Mouse (Mus musculus) CD4-positive helper T cell, adult 2 months (primary cell): ENCODE results near the gene Tnfrsf1b.
"Not testable (repeated sequence)": the region's sequence is repeated elsewhere in the genome, so short reads cannot be mapped to it uniquely, and the experiment has no call there.

Source experiments
- DNase-seq: peaks from one replicate; pipeline ENCODE4 v3.0.0-alpha.2; 2012; ENCODE audit warnings: low read depth, missing footprints, low spot score

The Tnfrsf1b gene

GRCm38 (mm10) chr4:145192686-145193085, 54.0 kb downstream of the Tnfrsf1b start:
- no peak for DNase-seq

DNA sequence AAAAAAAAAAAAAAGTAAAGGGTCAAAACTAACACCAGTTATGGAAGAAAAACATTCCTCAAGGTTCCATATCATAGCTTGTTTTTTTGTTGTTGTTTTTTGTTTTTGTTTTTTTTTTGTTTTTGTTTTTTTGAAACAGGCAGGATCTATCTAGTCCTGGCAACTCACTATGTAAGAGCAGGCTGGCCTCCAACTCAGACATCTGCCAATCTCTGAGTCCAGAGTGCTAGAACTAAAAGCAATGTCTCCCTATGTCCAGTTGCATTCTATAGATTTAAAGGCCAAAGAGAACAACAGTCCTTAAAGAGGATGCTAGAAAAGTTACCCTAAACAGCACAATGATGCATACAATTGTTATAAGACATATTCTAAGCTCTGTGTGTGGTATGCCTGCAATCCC, 58.1 kb downstream of the Tnfrsf1b start:
- no peak for DNase-seq

GRCm38 (mm10) chr4:145187619-145188018, 59.1 kb downstream of the Tnfrsf1b start:
- no peak for DNase-seq

DNA sequence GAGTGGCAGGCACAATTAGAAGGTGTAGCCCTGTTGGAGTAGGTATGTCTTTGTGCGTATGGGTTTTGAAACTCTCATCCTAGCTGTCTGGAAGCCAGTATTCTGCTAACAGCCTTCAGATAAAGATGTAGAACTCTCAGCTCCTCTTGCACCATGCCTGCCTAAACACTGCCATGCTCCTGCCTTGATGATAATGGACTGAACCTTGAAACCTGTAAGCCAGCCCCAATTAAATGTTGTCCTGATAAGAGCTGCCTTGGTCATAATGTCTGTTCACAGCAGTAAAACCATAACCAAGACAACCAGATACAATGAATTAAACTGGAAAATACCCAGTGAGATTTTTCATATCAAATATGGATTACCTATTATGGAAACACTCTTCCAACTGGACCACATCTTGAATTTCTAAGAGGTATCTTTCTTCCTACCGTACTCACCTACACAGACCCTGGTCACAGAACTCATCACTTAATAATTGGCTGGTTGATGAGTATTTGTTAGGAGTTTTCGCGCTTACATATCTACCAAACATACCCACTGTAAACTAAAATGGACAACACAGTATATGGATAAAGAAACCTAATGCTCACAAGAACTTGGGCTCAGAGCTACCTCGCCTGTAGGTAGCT, 67.6 kb downstream of the Tnfrsf1b start:
- DNase-seq: no peak

- not testable (repeated sequence) for DNase-seq
Observed at GRCm38 (mm10) chr4:145165542-145165941, 81.1 kb downstream of the Tnfrsf1b start.

GRCm38 (mm10) chr4:145164111-145164510, 82.6 kb downstream of the Tnfrsf1b start:
- DNase-seq: no peak
